Mouse (Mus musculus) heart, embryonic 16.5 days (tissue): ENCODE data around the gene Atp8a2. TPM values are rescaled to one million over a fixed set of nuclear protein-coding genes. Genes with fewer than 3 reads are reported as not detected.
A peak's percentile ranks its signal among the peaks of the same experiment; 100 is the strongest.

ENCODE experiments used
- ATAC-seq: fragments of 200-750 bp; cut with Nextera tagmentation; replicated peaks from 2 replicates; pipeline ENCODE4 v1.8.0; 2017; ENCODE audit warnings: moderate number of reproducible peaks; ENCODE audit not compliant: insufficient read depth, low FRiP score; ENCODE audit errors: extremely low read depth
- H3K27ac ChIP-seq: fragments of 300-500 bp; sonication (generic); 2 replicates; pipeline ENCODE4 v1.5.1; 2014; ENCODE audit warnings: mild to moderate bottlenecking, low read length, control low read depth, moderate library complexity
- H3K27me3 ChIP-seq: fragments of 300-500 bp; sonication (generic); 2 replicates; pipeline ENCODE4 v1.6.1; 2014; ENCODE audit warnings: low read length, mixed read lengths; ENCODE audit not compliant: control insufficient read depth, insufficient read depth
- H3K36me3 ChIP-seq: fragments of 300-500 bp; sonication (generic); 2 replicates; pipeline ENCODE4 v1.6.1; 2014; ENCODE audit not compliant: control insufficient read depth, insufficient read depth
- H3K4me1 ChIP-seq: fragments of 300-500 bp; sonication (generic); 2 replicates; pipeline ENCODE4 v1.6.1; 2014; ENCODE audit warnings: low read length, mixed read lengths; ENCODE audit not compliant: control insufficient read depth, insufficient read depth
- H3K4me2 ChIP-seq: fragments of 300-500 bp; sonication (generic); 2 replicates; pipeline ENCODE4 v1.6.1; 2014; ENCODE audit warnings: low read depth, mild to moderate bottlenecking, control low read depth, low read length
- H3K4me3 ChIP-seq: fragments of 300-500 bp; sonication (generic); 2 replicates; pipeline ENCODE4 v1.5.1; 2014; ENCODE audit warnings: mild to moderate bottlenecking, control low read depth, low read length
- H3K9ac ChIP-seq: fragments of 300-500 bp; sonication (generic); 2 replicates; pipeline ENCODE4 v1.6.1; 2014; ENCODE audit warnings: low read length, control low read depth
- H3K9me3 ChIP-seq: fragments of 300-500 bp; sonication (generic); replicated peaks from 2 replicates; pipeline ENCODE4 v1.6.1; 2016; ENCODE audit warnings: low read length; ENCODE audit not compliant: control insufficient read depth
- WGBS: fragments of 180-500 bp; shearing (Covaris S2); extraction: QIAGEN DNeasy Blood & Tissue Kit; methylation state at CpG from one replicate; pipeline ENCODE4 v1.1.7; 2014; 5-methylcytosine and 5-hydroxymethylcytosine counted together
- polyA plus RNA-seq: library from polyadenylated mRNA; unstranded; fragments of >200 nt; fragmentation: Nextera tagmentation; extraction: Ambion mirVana; gene quantifications from 2 replicates; pipeline ENCODE4 v1.2.1, GENCODE M21; 2015

Atp8a2 gene
- polyA plus RNA-seq, 1 experiment from 2014 or later, result 6.1 TPM

DNA sequence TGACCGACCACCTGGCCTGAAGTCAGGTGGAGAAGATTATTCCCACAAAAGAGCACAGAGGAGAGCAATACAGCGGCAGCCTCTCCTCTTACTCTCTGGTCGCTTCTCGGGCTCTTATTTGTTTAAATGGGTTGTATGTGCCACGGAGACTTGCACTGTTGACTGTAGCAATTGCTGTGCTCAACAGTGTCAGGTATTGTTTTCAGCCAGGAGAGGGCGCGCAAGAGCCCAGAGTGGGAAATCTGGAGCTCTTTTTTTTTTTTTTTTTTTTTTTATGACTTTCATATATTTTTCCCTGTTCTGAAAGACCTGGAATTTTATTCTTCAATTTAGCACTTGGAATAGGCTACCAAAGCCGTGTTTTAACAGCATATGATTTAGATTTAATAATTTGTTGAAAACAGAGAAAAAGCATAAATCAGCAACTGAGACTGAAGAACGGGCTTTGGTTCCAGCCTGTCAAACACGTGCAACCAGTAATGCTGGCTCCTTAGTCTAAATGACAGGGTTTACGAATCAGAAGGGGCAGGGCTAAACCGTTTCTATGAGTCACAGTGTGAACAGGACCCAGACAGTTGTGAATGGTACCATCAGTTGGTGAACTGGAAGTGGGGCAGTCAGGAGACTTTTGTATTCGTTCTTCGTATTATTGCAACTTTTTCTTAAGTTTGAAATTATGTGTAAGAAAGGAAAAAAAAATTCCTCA is 583.9 kb downstream of the Atp8a2 start:
- Histone ChIP-seq H3K4me1 (no peaks in the 10 kb centered on the region), H3K4me2 (no peak overlapping the region), H3K9ac (no peak overlapping the region), H3K4me3 (no peak overlapping the region), H3K36me3 (no peaks in the 10 kb centered on the region), H3K9me3 (0 out of 2 replicates have a peak, but pooled peaks cover 2% of the 10 kb centered on the region), H3K27ac (no peak overlapping the region), H3K27me3 (no peaks in the 10 kb centered on the region)
- no peak for ATAC-seq
- WGBS, result 56% methylated on average over 14 of the region's 14 CpGs

DNA sequence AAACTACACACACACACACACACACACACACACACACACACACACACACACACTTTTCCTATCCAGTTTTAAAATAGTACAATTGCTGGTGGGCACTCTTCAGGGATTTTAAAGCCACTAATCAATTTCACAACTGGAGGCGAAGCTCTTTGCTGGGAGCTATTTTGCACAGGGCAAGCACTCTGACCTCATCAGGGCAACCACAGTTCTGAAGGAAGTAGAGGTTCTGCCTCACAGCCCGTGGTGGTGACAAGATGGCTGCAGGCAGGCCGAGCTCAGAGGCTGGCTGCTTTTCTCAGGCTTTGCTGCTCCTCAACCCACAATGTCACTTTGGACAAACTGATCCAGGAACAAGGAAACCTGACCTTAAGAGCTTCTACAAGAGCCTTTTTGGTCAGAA is 590.0 kb downstream of the Atp8a2 start:
- H3K27me3 ChIP-seq, result no peaks in the 10 kb centered on the region
- H3K36me3 ChIP-seq, result no peaks in the 10 kb centered on the region
- WGBS, result 42% methylated on average over 3 of the region's 3 CpGs
- H3K9me3 ChIP-seq, result 0 out of 2 replicates have a peak, but pooled peaks cover under 1% of the 10 kb centered on the region
- no peak overlapping the region for H3K9ac ChIP-seq
- H3K27ac ChIP-seq, result no peak overlapping the region
- no peak overlapping the region for H3K4me3 ChIP-seq
- H3K4me1 ChIP-seq, result no peaks in the 10 kb centered on the region
- no peak overlapping the region for H3K4me2 ChIP-seq
- no peak for ATAC-seq

DNA sequence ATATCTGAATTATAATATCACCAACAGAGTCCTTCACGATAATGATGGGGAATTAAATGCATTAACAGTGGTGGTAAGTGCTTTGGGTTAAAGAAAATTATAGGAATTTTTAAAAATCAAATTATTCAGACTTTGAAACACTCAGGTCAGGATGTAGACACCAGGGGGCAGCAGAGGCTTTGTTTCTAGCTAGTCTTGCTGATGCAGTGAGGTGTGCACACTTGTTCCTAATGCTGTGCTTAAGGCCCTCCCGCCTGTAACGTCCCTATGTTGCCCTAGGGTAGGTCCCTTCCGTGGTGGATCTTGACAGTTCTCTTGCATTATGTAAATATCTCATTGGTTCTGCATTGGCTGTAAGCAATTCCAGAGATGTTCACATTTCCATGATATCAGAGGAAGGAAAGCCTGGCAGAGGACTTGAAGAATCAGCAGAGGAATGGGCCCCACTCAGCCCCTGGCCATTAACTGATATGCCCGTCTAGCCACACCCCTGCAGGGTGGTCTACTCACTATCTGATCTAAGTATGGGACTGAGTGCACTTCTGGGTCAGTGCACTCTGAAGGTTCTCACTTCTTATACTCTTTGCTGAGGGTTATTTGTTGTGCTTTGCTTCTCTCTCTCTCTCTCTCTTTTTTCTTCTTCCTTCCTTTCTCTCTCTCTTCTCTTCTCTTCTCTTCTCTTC is 591.2 kb downstream of the Atp8a2 start:
- Histone ChIP-seq H3K4me2 (no peak overlapping the region), H3K4me1 (no peaks in the 10 kb centered on the region), H3K27me3 (no peaks in the 10 kb centered on the region), H3K9ac (no peak overlapping the region), H3K9me3 (no peaks in the 10 kb centered on the region), H3K4me3 (no peak overlapping the region), H3K27ac (no peak overlapping the region), H3K36me3 (no peaks in the 10 kb centered on the region)
- ATAC-seq, result no peak
- WGBS, result 17% methylated on average over 5 of the region's 5 CpGs

DNA sequence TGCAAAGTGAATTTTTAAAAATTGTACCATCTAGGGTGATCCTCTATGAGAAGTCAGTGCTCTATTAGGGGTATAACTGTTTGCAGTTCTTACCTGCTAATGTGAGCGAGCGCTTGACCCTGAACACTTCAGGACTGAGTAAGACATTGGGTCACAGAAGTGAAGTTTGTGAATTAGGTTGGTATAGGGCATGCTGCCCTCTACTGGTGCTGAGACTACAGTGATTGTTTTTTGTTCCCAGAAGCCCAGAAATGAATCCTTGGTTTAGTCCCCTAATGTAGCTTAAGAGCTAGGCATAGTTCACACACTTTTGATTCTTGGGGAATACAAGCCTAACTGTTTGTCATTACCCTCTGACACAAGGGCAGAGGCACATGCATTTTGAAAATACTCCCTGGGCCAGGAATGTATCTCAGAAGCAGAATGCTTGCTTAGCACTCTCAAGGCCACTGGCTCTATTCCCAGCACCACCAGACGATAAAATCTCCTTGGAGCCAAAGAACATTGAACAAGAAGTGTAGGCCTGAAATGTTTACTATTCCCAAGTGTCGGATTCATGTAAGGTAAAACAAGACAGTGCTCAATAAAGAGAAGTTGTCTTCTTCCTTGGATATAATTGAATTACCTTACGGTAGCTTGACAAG is 592.9 kb downstream of the Atp8a2 start:
- no peak overlapping the region for H3K27ac ChIP-seq
- no peak overlapping the region for H3K4me2 ChIP-seq
- no peaks in the 10 kb centered on the region for H3K9me3 ChIP-seq
- no peak overlapping the region for H3K4me3 ChIP-seq
- WGBS, result 58% methylated on average over 5 of the region's 5 CpGs
- no peaks in the 10 kb centered on the region for H3K27me3 ChIP-seq
- ATAC-seq, result no peak
- no peaks in the 10 kb centered on the region for H3K36me3 ChIP-seq
- H3K9ac ChIP-seq, result no peak overlapping the region
- H3K4me1 ChIP-seq, result no peaks in the 10 kb centered on the region

- Histone ChIP-seq H3K9ac (peak overlapping the region; percentile 88), H3K27me3 (no peaks in the 10 kb centered on the region), H3K27ac (peak overlapping the region; percentile 55), H3K9me3 (no peaks in the 10 kb centered on the region), H3K4me2 (peak overlapping the region; percentile 74), H3K36me3 (no peaks in the 10 kb centered on the region; the same call in 1 of the 2 replicates), H3K4me1 (peaks cover 6% of the 10 kb centered on the region), H3K4me3 (peak overlapping the region; percentile 74)
- WGBS, result under 1% methylated on average over 8 of the region's 8 CpGs
- ATAC-seq, result peak; percentile 11; the same call in 1 of the 2 replicates
Observed at GRCm38 (mm10) chr14:59598260-59598627, 598.7 kb downstream of the Atp8a2 start.

- Histone ChIP-seq H3K9me3 (no peaks in the 10 kb centered on the region), H3K4me3 (peak within 1 kb of the TSS; percentile 74), H3K9ac (peak within 1 kb of the TSS; percentile 88), H3K27ac (peak within 1 kb of the TSS; percentile 58), H3K4me2 (peak within 1 kb of the TSS; percentile 74), H3K4me1 (peaks cover 6% of the 10 kb centered on the region), H3K36me3 (no peaks in the 10 kb centered on the region; the same call in 1 of the 2 replicates), H3K27me3 (no peaks in the 10 kb centered on the region)
- WGBS, result under 1% methylated on average over 43 of the region's 48 CpGs
- ATAC-seq, result peak; percentile 89
Observed at GRCm38 (mm10) chr14:59597398-59598259, 599.4 kb downstream of the Atp8a2 start, which contains the start of gene Cdadc1. Cdadc1 (minus strand) TSS chr14:59597959.

DNA sequence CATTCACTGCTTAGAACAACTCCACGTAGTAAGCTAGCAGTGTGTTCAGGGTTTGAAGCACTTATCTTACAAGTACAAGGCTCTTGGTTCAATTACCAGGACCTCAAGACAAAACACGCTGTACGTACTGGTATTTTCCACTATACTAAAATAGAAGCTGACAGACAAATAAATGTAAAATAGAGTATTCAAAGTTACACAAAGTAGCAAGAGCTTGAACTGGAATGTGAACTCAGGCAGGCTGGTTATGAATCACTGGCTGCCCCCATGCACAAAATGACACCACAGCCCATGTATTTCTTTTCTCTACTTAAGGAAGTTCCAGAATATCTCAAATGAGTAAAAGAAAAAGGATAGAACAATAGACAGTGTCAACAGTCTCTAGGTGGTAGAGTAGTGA is 602.0 kb downstream of the Atp8a2 start:
- Histone ChIP-seq H3K4me1 (peaks cover 6% of the 10 kb centered on the region), H3K4me3 (no peak overlapping the region), H3K4me2 (no peak overlapping the region), H3K27me3 (no peaks in the 10 kb centered on the region), H3K27ac (no peak overlapping the region), H3K9me3 (no peaks in the 10 kb centered on the region), H3K9ac (no peak overlapping the region), H3K36me3 (peaks cover 2% of the 10 kb centered on the region; the same call in 1 of the 2 replicates)
- 80% methylated on average over 3 of the region's 3 CpGs for WGBS
- ATAC-seq, result no peak

DNA sequence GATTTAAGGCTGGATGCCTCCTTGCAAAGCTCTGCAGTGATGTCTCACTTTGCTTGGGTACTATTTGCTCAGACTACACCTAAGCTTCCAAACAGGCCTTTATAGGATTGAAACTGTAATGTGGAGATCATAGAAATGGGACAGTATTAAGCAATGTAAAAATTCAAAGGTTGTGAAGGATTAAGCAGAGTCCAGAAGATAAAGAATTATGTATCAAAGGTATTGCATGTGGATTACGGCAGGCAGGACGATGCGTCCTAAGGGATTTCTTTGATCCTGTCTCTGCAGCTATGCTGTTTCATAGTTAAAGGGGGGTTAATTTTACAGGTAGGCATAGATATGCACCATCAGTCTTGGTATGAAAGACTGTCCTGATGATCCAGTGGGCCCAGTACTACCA is 604.4 kb downstream of the Atp8a2 start:
- Histone ChIP-seq H3K27ac (no peak overlapping the region), H3K27me3 (no peaks in the 10 kb centered on the region), H3K4me2 (no peak overlapping the region), H3K4me3 (no peak overlapping the region), H3K36me3 (peaks cover 14% of the 10 kb centered on the region), H3K9me3 (no peaks in the 10 kb centered on the region), H3K9ac (no peak overlapping the region), H3K4me1 (peaks cover 6% of the 10 kb centered on the region)
- 92% methylated on average over 3 of the region's 3 CpGs for WGBS
- ATAC-seq, result no peak
